Mouse (Mus musculus) layer of hippocampus, adult 8-10 months (tissue): ENCODE measurements around the gene Sec24c. TPM values are rescaled to one million over a fixed set of nuclear protein-coding genes. Genes with fewer than 3 reads are reported as not detected.
"Not testable (repeated sequence)": the region's sequence is repeated elsewhere in the genome, so short reads cannot be mapped to it uniquely, and the experiment has no call there.

Experiments used
- DNase-seq, 2 experiments: peaks; one replicate each; pipeline ENCODE4 v3.0.0; 2022; ENCODE audit warnings: low spot score in 2 of 2
- total RNA-seq, 4 experiments: library from RNA; stranded (reverse); gene quantifications; 2 replicates each; pipeline ENCODE4 v1.2.4; 2022

Sec24c gene
- total RNA-seq = 100 to 1,000 TPM; 107 to 130 (median 112) TPM

- DNase-seq = peak; percentile 94 to 95
Measured at GRCm38 (mm10) chr14:20674064-20674833, at the start of gene Sec24c. TSS of gene Sec24c (plus strand) at chr14:20674308.

- no peak for DNase-seq
Measured at GRCm38 (mm10) chr14:20626447-20626846, 47.7 kb upstream of the Sec24c start.

DNA sequence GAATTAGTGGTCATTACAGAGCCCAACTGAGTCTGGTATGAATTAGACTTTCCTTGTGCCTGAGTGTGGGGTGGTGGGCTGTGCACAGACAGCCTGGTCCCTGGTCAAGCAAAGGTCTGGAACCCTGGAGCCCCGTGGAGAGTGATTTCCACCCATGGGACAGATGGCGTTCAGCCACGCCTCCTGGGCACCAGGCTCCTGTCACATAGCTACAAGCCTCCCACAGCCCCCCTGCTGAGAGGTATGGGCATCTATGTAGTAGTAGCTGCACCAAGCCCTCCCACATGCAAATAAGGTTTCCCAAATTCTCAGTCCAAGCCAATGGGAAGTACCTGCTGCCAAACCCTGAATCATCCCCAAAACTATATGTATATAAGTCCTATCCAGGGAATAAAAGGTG is 47.1 kb upstream of the Sec24c start:
- no peak for DNase-seq

DNA sequence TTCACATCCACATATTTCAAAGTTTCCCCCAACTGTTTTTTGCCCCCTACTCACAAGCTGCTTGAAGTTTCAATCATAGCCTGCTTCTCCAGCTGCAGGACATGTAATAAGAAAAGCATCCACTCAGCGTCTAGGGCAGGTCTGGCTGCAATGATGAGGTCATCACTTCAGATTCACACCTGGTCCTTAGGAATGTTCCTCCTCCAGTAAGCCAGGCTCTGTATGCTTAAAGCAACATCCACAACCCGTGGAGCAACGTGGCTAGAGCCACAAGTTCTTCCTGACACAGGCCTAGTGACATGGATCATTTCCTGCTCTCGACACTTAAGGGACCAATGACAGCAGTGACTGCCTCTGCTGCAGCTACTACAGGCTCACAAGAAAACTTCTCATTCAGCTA is 42.9 kb upstream of the Sec24c start:
- DNase-seq = no peak

- DNase-seq = no peak
Measured at GRCm38 (mm10) chr14:20635546-20635945, 38.6 kb upstream of the Sec24c start.

- not testable (repeated sequence) for DNase-seq
Measured at GRCm38 (mm10) chr14:20636968-20637367, 37.1 kb upstream of the Sec24c start.

DNA sequence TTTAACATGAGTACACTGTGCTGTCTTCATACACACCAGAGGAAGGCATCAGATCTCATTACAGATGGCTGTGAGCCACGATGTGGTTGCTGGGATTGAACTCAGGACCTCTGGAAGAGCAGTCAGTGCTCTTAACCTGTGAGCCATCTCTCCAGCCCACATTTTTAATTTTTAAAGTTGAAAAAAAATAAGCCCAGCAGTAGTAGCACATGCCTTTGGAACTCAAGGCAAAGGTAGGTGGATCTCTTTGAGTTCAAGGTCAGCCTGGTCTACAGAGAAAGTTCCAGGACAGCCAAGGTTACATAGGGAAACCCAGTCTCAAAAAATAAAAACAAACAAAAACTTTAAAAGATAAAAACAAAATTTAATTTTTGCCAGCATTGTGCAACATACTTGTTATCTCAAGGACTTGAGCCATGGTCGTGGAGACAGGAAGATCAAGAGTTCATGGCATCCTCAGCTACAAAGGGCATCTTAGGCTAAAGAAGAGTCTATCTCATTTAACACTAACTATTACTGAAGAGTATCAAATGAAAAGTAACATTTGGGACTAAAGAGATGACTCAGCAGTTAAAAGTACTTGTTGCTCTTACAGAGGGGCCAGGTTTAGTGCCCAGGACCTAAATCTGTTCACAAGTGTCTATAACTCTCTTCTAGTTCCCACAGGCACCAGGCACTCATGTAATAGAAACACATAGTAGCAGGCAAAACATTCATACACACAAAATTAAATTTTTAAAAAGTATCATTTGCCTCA is 36.1 kb upstream of the Sec24c start:
- no peak for DNase-seq

- DNase-seq = no peak
Measured at GRCm38 (mm10) chr14:20638702-20639101, 35.4 kb upstream of the Sec24c start.

GRCm38 (mm10) chr14:20639918-20640619 is 34.0 kb upstream of the Sec24c start:
- no peak for DNase-seq

GRCm38 (mm10) chr14:20640644-20641437 is 33.3 kb upstream of the Sec24c start, which contains the start of gene Usp54:
TSS of gene Usp54 (minus strand) at chr14:20641063.
- DNase-seq = peak; percentile 97 to 98

DNA sequence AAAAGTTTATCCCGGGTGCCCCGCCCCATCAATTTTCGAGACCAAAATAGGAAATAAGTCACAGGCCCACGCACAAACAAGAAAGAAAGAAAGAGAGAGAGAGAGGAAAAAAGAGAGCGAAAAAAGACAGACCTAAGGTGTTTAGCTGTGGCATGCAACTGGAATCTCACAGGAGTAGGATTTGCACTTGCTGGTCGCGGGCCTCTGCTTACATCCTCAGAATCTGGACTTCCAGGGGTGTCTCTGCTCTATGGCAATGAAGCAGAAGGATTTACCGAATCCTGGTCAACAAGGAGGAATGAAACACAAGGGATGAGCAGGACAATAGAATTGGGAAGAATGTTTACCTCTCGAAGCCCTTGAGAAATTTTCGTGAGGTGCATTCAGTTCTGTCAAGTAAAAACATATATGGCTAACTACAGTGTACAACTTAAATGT is 32.7 kb upstream of the Sec24c start:
- no peak for DNase-seq

DNA sequence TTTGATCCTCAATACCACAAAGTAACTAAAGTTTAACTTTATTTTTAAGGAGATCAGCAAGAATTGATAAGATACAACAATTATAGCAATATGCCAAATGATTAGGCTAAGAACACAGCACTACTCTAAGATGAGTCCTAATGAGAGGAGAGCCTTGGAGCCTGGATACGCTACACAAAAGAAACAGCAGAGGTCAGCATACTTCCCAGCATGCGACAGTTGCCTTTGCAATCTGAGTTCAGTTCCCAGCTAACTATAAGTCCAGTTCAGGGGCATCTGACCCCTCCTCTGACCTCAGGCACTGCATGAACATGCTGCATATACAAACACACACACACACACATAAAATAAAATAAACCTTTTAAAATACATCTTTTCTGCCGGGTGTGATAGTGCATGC is 28.6 kb upstream of the Sec24c start:
- DNase-seq = no peak

GRCm38 (mm10) chr14:20646381-20646780 is 27.7 kb upstream of the Sec24c start:
- DNase-seq = no peak

GRCm38 (mm10) chr14:20651000-20651399 is 23.1 kb upstream of the Sec24c start:
- no peak for DNase-seq

DNA sequence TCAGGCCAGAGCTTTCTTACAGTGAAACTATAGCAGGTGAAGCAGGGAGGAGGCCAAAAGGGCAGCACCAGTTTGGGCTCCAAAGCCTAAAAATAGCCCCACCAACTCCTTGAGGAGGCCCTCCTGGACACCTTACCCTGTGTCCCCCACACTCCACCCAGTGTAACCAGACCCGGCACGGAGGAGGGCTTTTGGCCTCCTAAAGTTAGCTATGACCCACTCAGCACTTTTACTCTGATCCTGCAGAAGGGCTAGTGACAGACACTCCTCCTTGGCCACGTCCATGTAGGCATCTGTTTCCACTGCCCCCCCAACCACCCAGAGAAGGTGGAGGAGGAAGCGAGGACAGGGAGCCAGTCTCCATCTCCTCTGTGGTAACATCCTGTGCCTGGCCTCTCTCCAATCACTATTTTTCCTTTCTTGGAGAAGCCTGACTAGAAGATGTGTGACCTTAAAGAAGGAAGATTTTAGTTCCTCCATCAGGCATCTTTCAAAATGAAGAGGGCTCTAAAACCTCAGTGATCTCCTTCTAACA is 22.3 kb upstream of the Sec24c start:
- DNase-seq = no peak

GRCm38 (mm10) chr14:20654690-20655421 is 19.3 kb upstream of the Sec24c start:
- no peak for DNase-seq

- no peak for DNase-seq
Measured at GRCm38 (mm10) chr14:20655731-20656130, 18.4 kb upstream of the Sec24c start.

DNA sequence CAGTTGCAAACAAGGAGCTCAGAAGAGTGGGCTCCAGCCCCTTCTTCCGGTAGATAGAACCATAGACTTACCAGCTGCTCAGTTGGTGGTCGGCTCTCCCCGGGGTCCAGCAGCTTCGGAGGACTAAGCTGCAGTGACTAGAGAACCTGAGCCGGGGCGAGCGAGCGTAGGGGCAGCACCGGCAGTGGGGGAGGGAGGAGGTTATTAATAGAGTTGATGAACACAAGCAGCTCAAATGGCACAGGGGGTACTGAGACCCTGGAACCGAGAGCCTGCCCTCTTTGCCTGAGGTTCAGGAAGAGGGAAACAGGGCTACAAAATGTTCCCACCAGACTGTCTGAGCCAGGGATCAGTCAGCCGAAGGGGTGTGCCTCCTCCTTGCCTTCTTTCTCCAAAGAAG is 17.7 kb upstream of the Sec24c start, which contains the start of gene Myoz1:
Myoz1 (minus strand) TSS at position 180 of the 400 bp plus-strand sequence.
- no peak for DNase-seq

- DNase-seq = no peak
Measured at GRCm38 (mm10) chr14:20658326-20658725, 15.8 kb upstream of the Sec24c start.

GRCm38 (mm10) chr14:20658902-20659301 is 15.2 kb upstream of the Sec24c start:
- DNase-seq = no peak
